Mouse (Mus musculus) gonadal fat pad, adult 2 months (tissue): ENCODE results near the gene Kcnh7. TPM values are rescaled to one million over a fixed set of nuclear protein-coding genes. Genes with fewer than 3 reads are reported as not detected.

Experiments
- DNase-seq: peaks from one replicate; pipeline ENCODE4 v3.0.0-alpha.2; 2012; ENCODE audit warnings: low read depth
- polyA plus RNA-seq: library from polyadenylated mRNA; depleted of rRNA; stranded (reverse); fragments of >200 nt; gene quantifications from 2 replicates; pipeline ENCODE4 v1.2.3, GENCODE M21; 2012

The Kcnh7 gene
- polyA plus RNA-seq, 1 experiment: not detected

DNA sequence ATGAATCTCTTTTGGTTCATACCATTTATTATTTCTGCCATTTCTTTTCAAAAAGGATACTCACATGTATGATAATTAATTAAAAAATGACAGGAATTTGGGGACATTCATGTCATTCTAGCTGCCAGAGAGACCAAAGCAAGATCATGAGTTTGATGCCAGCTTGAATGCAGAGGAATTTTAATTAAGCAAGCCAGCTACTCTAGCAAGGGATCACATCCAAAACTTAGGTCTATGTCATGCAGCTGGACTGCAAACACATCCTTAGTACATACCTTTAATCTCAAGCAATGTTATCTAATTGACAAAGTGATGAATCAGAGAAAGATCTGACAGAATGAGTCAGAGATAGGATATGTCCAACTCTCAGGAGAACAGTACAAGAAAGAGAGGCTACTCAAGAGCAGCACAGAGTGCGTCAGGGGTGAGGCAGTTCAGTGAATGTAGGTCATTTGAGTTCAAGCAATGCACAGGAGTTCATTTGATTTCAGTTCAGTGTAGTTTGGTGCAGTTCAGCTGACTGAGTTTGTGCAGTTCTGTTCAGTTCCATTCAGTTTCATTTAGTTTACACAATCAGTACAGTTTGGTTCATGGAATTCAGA lies 248.7 kb downstream of the Kcnh7 start:
- DNase-seq: no peak

DNA sequence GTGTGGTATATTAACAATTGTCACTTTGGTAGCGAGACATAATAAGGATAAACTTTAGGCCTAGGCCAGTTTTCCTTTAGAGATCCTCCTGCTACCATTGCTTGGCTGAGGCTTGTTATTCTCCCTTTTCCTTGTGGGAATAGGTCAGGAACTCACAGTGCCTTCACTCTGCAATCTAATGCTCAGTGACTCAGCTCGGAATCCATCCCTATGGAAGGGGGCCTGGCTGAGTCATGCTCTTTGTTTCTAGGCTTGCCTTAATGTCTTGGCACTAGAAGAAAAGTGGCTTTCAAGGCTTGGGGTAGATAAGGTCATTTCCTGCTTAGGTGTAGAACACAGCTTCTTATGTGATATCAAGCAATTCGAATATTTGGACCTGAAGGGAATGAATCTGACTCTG lies 255.6 kb downstream of the Kcnh7 start:
- DNase-seq: no peak

DNA sequence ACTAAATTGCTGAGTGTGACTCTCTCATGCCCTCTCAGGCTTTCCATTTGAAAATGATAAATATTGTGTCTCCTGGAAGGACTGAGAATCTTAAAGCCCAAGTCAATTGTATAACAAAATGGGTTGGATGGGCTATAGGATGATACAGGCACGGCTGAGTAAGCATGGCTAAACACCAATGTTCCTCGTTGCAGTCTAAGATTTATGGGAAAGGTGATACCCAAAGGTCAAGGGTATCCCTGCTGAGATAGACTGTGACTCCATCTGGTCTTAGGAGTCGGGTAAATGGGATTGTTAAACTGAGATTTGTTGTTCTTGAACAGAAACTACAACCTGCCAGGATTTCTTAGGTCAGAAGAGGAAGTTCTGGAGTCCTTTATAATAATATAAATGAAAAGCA lies 256.0 kb downstream of the Kcnh7 start:
- no peak for DNase-seq

DNA sequence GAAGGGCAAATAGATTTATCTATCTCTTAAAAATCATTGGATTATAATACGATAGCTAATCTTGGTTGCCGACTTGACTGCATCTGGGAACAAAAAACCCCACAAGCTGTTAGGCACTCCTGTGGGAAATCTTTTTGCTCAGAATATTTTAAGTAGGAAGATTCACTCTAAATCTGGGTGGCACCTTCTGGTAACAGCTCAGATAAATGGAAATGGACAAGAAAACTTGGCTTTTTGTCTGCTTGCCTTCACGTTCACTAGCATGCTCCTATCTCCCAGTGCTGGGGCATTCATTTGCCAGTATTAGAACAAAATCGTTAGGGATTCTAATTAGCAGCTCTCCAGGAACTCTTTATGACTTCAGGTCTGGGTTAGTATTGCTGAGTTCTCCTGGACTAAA lies 260.3 kb downstream of the Kcnh7 start:
- DNase-seq: no peak

DNA sequence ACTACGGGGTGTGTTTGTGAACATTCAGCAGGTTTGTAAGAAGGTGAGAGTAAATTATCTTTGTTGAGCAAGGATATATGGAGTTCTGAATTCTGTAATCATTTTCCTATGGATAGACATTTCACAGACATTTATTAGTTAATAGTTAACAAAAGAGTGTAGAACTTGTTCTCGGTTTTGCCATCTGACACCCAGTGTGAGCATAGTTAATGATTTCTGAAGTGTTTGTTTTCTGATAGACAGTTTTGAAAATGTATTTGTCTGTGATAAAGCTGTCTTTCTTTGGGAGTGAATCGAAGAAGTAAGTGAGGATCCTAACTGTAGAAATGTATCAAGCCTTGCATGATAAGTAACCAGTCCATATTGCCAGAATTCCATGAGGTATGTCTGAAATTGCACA lies 276.4 kb downstream of the Kcnh7 start:
- no peak for DNase-seq

DNA sequence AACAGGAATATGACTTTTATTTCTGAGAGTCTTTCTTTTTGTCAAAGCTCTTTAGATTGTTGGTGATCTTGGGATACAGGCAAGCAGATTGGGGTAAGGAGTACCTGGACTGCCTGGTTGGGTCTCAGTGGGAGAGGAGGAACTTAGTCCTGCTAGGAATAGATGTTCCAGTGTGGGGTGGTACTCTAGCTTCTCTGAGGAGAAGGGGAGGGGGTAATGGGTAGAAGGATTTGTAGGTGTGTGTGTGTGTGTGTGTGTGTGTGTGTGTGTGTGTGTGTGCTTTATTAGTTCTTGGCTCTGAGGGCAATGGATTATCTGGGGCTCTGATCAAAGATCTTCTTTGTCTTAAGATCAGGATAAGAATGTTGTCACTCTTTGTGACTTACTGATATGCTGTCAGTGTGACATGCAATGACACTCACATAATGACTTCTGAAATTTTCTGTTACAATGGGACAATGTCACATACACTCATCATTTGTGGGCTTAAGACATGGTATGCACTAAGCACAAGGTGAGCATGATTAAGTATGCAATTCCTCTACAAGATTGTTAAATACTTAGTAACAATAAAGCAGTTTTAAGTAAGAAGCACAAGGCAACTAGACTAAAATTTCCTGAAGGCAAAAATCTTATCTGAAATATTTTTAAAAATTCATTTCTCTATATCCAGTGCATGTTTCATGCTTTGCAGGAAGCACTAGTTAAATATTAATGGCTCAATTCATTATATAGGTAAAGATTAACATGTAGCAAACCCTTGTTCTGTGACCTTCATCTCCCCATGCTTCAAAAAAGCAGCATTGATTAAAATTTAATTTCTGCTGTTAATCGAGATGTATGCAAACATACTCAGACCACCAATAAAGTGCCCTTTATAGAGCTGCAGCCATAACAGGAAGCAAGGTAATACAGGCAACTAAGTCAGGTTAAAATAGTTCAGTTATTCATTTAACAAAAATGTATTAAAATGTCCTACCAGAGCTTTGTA lies 281.4 kb downstream of the Kcnh7 start:
- no peak for DNase-seq

DNA sequence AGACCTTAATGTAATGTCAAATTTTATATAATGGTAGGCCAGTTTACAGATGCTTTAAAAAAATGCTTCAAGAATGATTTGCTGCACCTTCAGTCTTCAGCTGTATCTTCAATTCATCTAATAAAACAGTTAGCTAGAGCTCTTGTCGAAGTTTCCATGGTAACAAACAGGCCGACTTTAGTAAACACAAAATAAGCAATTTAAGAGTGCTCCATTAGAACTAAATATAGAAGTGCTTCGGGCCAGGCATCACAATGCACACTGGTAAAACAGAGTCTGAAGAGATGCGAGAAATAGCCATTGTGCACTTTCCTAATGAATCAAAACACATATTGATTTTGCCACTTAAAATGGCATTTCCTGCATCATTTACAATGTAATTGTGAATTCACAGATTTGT lies 305.3 kb downstream of the Kcnh7 start:
- no peak for DNase-seq

DNA sequence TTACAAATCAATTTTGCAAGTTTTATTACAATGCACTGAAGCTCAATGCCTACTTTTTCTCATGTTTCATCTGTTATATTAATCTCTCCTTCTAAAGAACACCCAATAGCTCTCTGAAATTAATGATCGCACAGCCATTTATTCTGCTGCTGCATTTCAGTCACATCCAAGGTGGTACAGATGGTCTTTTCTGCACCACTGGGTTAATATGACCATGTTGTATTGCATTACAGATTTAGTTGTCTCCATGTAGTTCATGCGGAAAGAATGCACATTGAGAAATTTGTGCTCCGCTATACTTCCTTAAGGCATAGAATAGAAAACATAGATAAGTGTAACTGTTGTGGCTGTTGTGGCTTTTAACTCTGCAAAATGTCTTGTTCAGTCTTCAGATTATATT lies 328.7 kb downstream of the Kcnh7 start:
- DNase-seq: no peak

DNA sequence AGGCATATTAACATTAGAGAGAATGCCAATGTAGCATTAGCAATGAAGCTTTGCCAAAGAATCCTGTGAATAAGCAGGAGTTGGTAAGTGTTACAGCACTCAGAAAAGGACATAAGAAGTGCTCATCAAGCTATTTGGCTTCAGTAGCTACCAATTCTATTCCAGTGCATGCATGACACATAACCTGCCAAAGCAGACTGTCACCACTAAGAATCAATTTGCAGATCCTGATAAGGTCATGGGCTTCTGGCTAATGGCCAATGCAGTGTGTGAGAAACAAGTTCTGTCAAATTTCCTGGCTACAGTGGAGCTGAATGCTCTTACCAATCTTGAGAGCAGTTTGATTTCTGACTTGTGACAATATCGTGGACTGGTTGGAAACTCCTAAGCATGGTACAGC lies 341.5 kb downstream of the Kcnh7 start:
- DNase-seq: no peak

DNA sequence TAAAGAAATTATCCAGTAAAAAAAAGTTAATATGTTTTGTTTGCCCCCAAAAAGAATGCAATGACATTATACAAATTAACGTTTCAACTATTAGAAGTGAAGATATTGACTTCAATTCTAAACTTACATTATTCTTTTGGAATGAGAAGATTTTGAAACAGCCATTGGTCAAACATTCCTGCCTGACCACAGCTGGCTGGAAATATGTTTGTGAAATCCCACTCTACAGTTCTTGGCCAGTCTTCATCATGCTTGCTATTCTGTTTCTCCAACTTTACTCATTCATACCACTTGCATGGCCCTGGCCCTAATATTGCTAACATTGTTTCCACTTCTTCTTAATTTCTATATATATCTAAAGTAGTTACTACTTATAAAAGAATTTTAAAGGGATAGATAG lies 349.8 kb downstream of the Kcnh7 start:
- DNase-seq: no peak

DNA sequence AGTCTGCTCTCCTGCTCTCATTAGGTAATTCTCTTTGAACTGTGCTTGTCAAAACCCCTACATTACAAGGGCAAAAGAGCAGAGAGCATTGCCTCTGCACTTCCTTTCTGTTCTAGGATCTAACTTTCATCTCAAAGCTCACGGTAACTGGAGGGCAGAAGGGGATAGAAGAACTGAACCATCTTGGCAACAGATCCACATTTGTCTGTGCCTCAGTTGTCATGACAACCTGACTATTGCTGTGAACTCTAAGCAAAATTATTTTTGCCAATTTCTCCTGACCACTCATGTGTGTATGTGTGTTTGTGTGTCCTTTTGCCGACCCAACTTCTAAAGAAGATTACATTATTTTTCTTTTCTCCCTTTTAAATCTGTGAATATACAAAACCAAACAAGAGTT lies 364.9 kb downstream of the Kcnh7 start:
- no peak for DNase-seq

DNA sequence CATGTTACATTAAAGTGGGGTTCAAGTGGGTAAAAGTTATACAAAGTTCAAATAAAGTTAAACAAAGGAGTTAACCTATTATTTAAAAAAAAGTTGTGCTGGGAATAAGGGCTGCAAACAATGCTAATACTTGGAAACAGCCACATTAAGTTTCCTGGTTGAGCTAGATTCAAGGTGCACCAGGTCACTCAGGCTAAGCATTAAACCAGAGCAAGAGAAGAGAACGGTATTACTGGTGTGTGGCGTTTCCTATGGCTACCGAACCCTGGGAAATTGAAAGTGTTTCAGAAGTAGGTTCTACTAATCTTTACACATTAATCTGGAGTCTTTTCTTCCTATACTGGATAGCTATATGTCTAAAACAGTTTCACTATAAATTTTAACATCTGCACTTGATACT lies 368.1 kb downstream of the Kcnh7 start:
- no peak for DNase-seq

DNA sequence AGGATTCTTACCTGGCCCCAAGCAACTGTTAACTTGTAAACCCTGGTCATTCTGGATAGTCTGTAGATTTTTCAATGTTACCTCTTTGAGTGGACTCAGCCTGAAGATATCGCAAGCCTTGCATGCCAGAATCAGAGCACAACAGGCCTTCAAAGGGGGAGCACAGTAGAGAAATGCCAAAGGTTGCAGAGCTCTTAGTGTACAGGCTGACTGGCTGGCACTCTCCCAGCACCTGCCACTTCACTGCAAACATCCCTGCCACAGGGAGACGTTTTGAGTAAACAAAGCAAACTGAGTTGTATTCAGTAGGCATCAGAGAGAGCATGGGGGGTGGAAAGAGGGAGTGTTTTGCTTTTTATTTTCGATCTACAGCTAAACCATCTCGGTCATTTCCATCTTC lies 375.3 kb downstream of the Kcnh7 start:
- DNase-seq: no peak

DNA sequence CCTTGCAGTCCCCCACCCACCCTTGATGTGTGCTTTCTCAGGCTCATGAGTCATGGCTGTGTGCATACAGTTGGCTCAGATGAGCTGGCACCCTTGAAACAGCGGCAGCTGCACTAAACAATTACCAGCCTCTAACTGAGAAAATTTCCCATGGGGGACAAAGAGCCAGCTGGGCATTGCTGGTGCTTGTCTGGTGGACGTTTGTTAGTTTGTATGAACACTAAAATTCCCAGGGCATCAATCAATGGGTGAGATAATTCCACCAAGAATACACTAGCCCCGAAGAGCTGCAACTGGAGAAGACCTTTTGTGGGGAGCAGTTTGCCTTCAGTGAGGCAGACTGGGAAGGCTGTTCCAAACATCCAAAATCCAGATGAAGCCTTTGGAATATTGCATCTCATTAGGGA lies 376.6 kb downstream of the Kcnh7 start:
- DNase-seq: no peak

DNA sequence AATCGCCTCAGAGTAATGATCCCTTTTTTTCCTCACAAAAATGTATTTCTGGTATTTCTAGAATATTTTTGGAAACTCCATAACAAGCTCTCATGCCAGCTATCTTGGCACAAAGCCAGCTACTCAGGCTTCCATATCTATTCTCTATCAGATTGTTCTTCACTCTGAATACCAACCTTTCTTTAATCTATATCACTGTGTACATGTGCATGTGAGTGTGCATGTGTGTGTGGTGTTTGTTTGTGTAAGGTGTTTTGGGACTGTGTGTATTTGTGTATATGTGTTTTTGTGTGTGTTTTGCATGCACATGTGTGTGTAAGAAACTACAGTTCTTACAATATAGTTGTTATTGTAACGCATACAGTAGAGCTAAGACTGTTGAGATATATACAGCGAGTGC lies 377.2 kb downstream of the Kcnh7 start:
- DNase-seq: no peak

DNA sequence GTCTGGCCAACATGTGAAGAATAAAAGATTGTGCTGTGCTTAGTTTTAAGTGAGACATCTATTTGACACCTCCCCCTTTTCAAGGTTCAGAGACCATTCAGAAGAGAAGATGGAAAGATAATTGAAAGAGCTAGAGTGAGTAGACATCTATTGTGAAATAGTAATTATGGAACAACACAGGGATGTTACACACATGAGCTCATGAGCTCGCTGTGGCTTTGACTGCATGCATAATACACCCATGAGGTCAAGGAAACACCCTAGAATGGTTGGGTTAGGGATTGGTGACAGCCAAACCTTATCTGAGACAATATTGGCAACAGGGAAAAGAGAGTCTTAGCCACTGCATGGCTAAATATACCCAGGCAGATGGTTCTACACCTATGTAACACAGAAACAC lies 380.1 kb downstream of the Kcnh7 start:
- no peak for DNase-seq

DNA sequence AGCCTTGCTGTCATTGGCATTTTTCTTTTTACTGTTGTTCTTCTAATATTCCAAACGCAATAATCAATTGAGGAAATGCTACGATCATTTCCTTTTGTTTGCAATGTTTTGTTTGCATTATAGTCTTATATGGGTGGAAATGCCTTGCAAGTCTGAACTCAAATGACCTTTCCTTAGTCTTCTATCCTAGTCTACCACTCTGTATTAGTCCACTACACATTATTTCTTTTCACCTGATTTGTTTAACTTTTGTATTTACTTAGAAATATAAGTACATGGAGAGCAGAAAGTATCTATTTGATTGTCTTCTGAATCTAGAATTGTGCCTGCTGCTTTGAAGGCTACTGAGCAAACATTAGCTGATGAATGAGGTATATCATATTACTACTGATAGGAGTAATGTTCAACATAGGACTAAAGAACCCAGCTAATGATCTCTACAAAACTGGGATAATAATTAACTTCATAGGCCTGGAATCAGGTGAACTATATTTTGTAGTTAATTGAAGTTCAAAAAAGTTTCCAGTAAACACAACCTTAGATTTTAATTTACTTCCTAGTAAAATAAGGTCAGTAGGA lies 399.5 kb downstream of the Kcnh7 start:
- DNase-seq: no peak

DNA sequence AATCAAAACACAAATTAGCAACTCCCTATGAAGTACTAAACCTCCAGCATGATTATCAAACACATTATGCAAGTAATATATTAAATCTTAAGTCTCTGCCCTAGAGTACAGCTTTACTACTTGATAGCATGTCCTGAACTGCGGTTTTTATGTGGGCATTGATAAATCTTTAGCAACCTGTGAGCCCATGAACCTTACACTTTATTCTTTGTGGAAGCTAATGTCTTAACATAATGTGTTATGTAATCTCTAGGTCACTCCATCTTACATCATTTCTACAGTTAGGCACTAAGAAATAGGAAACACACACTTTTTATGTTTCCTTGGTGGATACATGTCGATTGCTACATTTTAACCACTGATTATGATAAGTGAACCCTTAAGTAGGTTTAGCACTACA lies 437.8 kb downstream of the Kcnh7 start:
- DNase-seq: no peak

DNA sequence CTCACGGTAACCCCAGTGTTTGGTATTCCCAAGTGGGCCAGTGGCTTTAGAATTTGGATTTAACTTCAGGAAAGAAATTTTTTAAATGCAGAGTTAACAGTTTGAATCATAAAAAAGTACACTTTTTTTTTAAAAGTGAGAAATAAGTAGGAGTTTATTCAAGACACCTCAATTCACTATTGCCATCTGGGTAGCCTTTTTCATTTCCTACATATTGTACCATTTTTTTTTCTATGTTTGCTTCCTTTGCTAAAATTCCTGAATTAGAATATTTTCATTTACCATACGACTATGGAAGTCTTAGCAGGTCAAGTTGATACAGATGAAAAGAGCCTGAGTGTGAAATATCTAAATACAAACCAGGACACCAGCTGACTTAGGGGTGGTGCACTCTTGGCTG lies 441.0 kb downstream of the Kcnh7 start:
- DNase-seq: no peak

DNA sequence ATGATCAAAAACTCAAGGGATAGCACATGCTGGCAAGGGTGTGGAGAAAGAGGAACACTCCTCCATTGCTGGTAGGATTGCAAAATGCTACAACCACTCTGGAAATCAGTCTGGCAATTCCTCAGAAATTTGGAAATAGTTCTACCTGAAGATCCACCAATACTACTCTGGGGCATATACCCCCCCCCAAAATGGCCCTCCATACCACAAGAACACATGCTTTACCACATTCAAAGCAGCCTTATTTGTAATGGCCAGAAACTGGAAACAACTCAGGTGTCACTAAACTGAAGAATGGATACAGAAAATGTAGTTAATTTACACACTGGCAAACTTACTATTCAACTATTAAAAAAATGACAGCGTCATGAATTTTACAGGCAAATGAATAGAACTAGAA lies 453.4 kb downstream of the Kcnh7 start:
- no peak for DNase-seq

DNA sequence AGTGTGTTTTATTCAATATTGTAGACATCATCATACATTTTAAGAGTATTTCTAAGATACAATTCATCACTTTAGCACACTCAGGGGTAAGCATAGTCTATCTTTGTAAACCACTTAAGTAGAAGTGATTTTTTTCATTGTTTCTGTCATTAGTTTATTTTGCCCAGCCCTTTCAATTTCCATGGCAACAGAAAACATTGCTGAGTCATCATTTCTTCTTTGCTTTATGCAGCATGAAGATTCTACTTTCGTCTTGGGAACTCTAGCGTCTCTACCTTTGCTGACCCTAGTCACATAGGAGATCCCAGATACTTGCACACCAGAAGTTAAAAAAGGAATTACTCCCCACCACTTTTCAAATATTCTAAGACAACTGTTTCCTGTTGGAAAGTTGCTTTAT lies 456.4 kb downstream of the Kcnh7 start:
- DNase-seq: no peak

DNA sequence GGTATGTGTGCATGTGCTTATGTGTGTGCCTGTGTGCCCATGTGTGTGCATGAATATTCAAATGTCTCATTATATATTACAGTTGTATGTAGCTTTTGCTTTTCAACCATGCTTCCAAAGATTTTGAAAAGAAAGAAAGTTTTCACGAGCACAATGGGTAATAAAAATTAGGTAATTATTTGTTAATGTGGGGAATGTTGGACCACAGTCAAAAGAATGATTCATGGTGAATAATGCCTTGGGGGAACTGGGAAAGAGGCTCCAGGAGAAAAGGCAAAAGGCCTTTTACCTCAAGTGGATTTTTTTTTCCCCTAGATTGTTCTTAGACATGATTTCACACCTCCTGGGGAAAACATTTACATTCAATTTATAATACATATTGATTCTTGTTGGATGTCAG lies 458.1 kb downstream of the Kcnh7 start:
- no peak for DNase-seq

DNA sequence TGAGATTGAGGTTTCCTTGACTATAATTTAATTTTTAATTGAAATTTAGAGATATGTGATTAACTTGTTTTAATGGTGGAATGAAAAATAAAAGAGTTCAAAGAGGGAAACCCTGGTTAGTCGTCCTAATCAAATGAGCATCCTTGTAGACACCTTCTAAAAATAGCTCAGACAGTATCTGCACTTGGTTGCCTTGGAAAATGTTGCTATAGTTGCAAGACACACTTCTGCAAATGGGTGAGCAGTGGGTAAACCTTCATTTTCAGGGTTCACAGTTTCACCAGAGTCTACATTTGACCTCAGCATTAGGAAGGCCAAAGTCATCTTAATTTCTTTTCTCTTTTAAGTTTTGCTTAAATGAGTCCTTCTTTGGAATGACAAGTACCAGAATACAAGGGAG lies 465.7 kb downstream of the Kcnh7 start:
- DNase-seq: no peak
